Mouse (Mus musculus) MEL (cell line): ENCODE results near the gene Zcchc24.

ENCODE experiments used
- CTCF ChIP-seq, 3 experiments: IDR thresholded peaks in 2 of 3; conservative IDR thresholded peaks in 1 of 3; 2 replicates each; pipeline ENCODE4 v1.5.1; 2011 to 2012; ENCODE audit warnings: low read length in 3 of 3, low read depth in 2 of 3, mild to moderate bottlenecking in 2 of 3, improper control_type of control experiment in 1 of 3, inconsistent platforms in 1 of 3, mixed read lengths in 1 of 3, moderate library complexity in 1 of 3; ENCODE audit not compliant: control insufficient read depth in 1 of 3, insufficient read depth in 1 of 3, poor library complexity in 1 of 3, severe bottlenecking in 1 of 3
- MEF2A ChIP-seq: IDR thresholded peaks from 2 replicates; pipeline ENCODE4 v1.6.1; 2014; ENCODE audit warnings: low read depth, mild to moderate bottlenecking, inconsistent platforms, low read length, improper control_type of control experiment; ENCODE audit not compliant: poor library complexity, insufficient replicate concordance, severe bottlenecking; ENCODE audit errors: extremely low read depth
- NELFE ChIP-seq: IDR thresholded peaks from 2 replicates; pipeline ENCODE4 v1.6.1; 2011; ENCODE audit warnings: low read depth, low read length, improper control_type of control experiment
- POLR2A ChIP-seq, 2 experiments: IDR thresholded peaks; 2 replicates each; pipeline ENCODE4 v1.6.1; 2011 to 2012; ENCODE audit warnings: low read length in 2 of 2, mild to moderate bottlenecking in 2 of 2, control low read depth in 1 of 2, improper control_type of control experiment in 1 of 2, low read depth in 1 of 2, moderate library complexity in 1 of 2; ENCODE audit not compliant: control insufficient read depth in 1 of 2, insufficient read depth in 1 of 2, poor library complexity in 1 of 2
- ZC3H11A ChIP-seq: IDR thresholded peaks from 2 replicates; pipeline ENCODE4 v1.6.1; 2012; ENCODE audit warnings: low read depth, mild to moderate bottlenecking, inconsistent platforms, low read length, improper control_type of control experiment

DNA sequence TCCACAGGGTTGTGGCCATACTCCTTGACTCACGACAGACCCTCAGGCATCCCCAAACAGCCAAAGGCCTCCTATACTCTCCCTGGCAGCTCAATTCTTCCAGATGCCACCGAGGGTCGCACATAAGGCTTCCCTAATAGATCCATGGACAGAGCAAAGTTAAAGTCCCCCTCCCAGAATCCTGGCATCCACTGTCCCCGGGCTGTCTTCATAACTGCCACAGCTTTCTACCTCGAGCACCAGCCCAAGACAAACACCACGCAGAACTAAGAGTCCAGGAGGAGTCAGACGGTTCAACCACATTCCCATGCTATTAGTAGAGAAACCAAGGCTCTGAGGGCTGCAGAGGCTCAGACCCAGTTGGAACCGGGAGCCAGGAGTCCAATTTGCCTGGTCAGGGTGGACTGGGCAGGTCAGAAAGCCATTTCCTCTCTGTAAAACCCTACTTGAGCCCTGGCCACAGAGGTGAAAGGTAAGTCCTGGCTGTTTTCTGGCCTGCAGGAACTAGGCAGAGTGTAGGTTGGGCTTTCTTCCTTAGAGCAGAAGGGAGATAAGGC lies 8.8 kb downstream of the Zcchc24 start:
- TF ChIP-seq ZC3H11A (no peak), CTCF (IDR thresholded peaks at IDR 0.05 in 2 of 3, conservative IDR thresholded peaks at IDR 0.05 in 1 of 3; ENCODE audit: control insufficient read depth in 1 of 3, insufficient read depth in 1 of 3, low read depth in 2 of 3, low read length in 3 of 3, poor library complexity in 1 of 3, severe bottlenecking in 1 of 3) (no peak), POLR2A (IDR thresholded peaks at IDR 0.05; ENCODE audit: control insufficient read depth in 1 of 2, insufficient read depth in 1 of 2, low read depth in 1 of 2, low read length in 2 of 2, poor library complexity in 1 of 2) (no peak), MEF2A (no peak), NELFE (no peak)
